Mouse (Mus musculus): ENCODE measurements at regions not wholly inside any gene's neighbourhood (a gene's known extent, or its start where the extent isn't known, plus 50 kb on each side); places are given as distances from the start of the nearest gene placed in this dataset.

- H3K79me2 ChIP-seq (ENCODE audit: inconsistent target) = no peaks in the 10 kb centered on the region
- H3K27ac ChIP-seq = no peak overlapping the region
- 79% methylated on average over 3 of the region's 3 CpGs for WGBS (ENCODE audit: missing documents)
- H3K36me3 ChIP-seq (ENCODE audit: inconsistent target) = no peaks in the 10 kb centered on the region
- H3K4me3 ChIP-seq (ENCODE audit: inconsistent target) = no peak overlapping the region
Measured at GRCm38 (mm10) chr9:61803555-61803954, 110.8 kb downstream of the Rplp1 start.

GRCm38 (mm10) chr9:61802694-61803093 is 111.6 kb downstream of the Rplp1 start:
- no peak overlapping the region for H3K27ac ChIP-seq
- H3K79me2 ChIP-seq (ENCODE audit: inconsistent target) = no peaks in the 10 kb centered on the region
- H3K36me3 ChIP-seq (ENCODE audit: inconsistent target) = no peaks in the 10 kb centered on the region
- no peak overlapping the region for H3K4me3 ChIP-seq (ENCODE audit: inconsistent target)
- 93% methylated on average over 5 of the region's 5 CpGs for WGBS (ENCODE audit: missing documents)

- Histone ChIP-seq H3K79me2 (ENCODE audit: inconsistent target) (no peaks in the 10 kb centered on the region), H3K4me3 (ENCODE audit: inconsistent target) (no peak overlapping the region), H3K36me3 (ENCODE audit: inconsistent target) (no peaks in the 10 kb centered on the region), H3K27ac (no peak overlapping the region)
- WGBS (ENCODE audit: missing documents) = 88% methylated on average over 1 of the region's 1 CpGs
Measured at GRCm38 (mm10) chr9:61799535-61799934, 114.8 kb downstream of the Rplp1 start.

- WGBS (ENCODE audit: missing documents) = 99% methylated on average over 5 of the region's 5 CpGs
- H3K79me2 ChIP-seq (ENCODE audit: inconsistent target) = no peaks in the 10 kb centered on the region
- no peak overlapping the region for H3K27ac ChIP-seq
- H3K4me3 ChIP-seq (ENCODE audit: inconsistent target) = no peak overlapping the region
- H3K36me3 ChIP-seq (ENCODE audit: inconsistent target) = no peaks in the 10 kb centered on the region
Measured at GRCm38 (mm10) chr9:61795910-61796309, 118.4 kb downstream of the Rplp1 start.

- no peaks in the 10 kb centered on the region for H3K36me3 ChIP-seq (ENCODE audit: inconsistent target)
- H3K79me2 ChIP-seq (ENCODE audit: inconsistent target) = no peaks in the 10 kb centered on the region
- H3K27ac ChIP-seq = no peak overlapping the region
- H3K4me3 ChIP-seq (ENCODE audit: inconsistent target) = no peak overlapping the region
- WGBS (ENCODE audit: missing documents) = 95% methylated on average over 10 of the region's 11 CpGs
Measured at GRCm38 (mm10) chr9:61791435-61792064, 122.8 kb downstream of the Rplp1 start.

- Histone ChIP-seq H3K36me3 (ENCODE audit: inconsistent target) (no peaks in the 10 kb centered on the region), H3K4me3 (ENCODE audit: inconsistent target) (no peak overlapping the region), H3K27ac (no peak overlapping the region), H3K79me2 (ENCODE audit: inconsistent target) (no peaks in the 10 kb centered on the region)
- WGBS (ENCODE audit: missing documents) = 45% methylated on average over 2 of the region's 2 CpGs
Measured at GRCm38 (mm10) chr9:61790849-61791248, 123.5 kb downstream of the Rplp1 start.

GRCm38 (mm10) chr9:61789066-61789897 is 125.1 kb downstream of the Rplp1 start:
- no peaks in the 10 kb centered on the region for H3K79me2 ChIP-seq (ENCODE audit: inconsistent target)
- H3K4me3 ChIP-seq (ENCODE audit: inconsistent target) = no peak overlapping the region
- WGBS (ENCODE audit: missing documents) = 80% methylated on average over 8 of the region's 8 CpGs
- no peaks in the 10 kb centered on the region for H3K36me3 ChIP-seq (ENCODE audit: inconsistent target)
- no peak overlapping the region for H3K27ac ChIP-seq

GRCm38 (mm10) chr9:61781469-61781868 is 132.9 kb downstream of the Rplp1 start:
- no peaks in the 10 kb centered on the region for H3K79me2 ChIP-seq (ENCODE audit: inconsistent target)
- H3K27ac ChIP-seq = no peak overlapping the region
- H3K36me3 ChIP-seq (ENCODE audit: inconsistent target) = no peaks in the 10 kb centered on the region
- no peak overlapping the region for H3K4me3 ChIP-seq (ENCODE audit: inconsistent target)
- 17% methylated on average over 8 of the region's 8 CpGs for WGBS (ENCODE audit: missing documents)

- WGBS (ENCODE audit: missing documents) = 96% methylated on average over 9 of the region's 9 CpGs
- H3K79me2 ChIP-seq (ENCODE audit: inconsistent target) = no peaks in the 10 kb centered on the region
Measured at GRCm38 (mm10) chr9:61780186-61780939, 134.0 kb downstream of the Rplp1 start.

GRCm38 (mm10) chr9:61779165-61779564 is 135.2 kb downstream of the Rplp1 start:
- H3K36me3 ChIP-seq (ENCODE audit: inconsistent target) = no peaks in the 10 kb centered on the region

More at GRCm38 (mm10) chr9:61780186-61780939, 134.0 kb downstream of the Rplp1 start:
- no peak overlapping the region for H3K4me3 ChIP-seq (ENCODE audit: inconsistent target)
- H3K36me3 ChIP-seq (ENCODE audit: inconsistent target) = no peaks in the 10 kb centered on the region
- no peak overlapping the region for H3K27ac ChIP-seq

GRCm38 (mm10) chr9:61776446-61776845 is 137.9 kb downstream of the Rplp1 start:
- Histone ChIP-seq H3K36me3 (ENCODE audit: inconsistent target) (no peaks in the 10 kb centered on the region), H3K4me3 (ENCODE audit: inconsistent target) (no peak overlapping the region), H3K79me2 (ENCODE audit: inconsistent target) (no peaks in the 10 kb centered on the region), H3K27ac (no peak overlapping the region)
- WGBS (ENCODE audit: missing documents) = 96% methylated on average over 2 of the region's 2 CpGs

More at GRCm38 (mm10) chr9:61779165-61779564, 135.2 kb downstream of the Rplp1 start:
- H3K27ac ChIP-seq = no peak overlapping the region
- no peaks in the 10 kb centered on the region for H3K79me2 ChIP-seq (ENCODE audit: inconsistent target)
- no peak overlapping the region for H3K4me3 ChIP-seq (ENCODE audit: inconsistent target)

- Histone ChIP-seq H3K27ac (no peak overlapping the region), H3K4me3 (ENCODE audit: inconsistent target) (no peak overlapping the region), H3K79me2 (ENCODE audit: inconsistent target) (no peaks in the 10 kb centered on the region), H3K36me3 (ENCODE audit: inconsistent target) (no peaks in the 10 kb centered on the region)
- 90% methylated on average over 17 of the region's 17 CpGs for WGBS (ENCODE audit: missing documents)
Measured at GRCm38 (mm10) chr9:61770207-61770955, 144.0 kb downstream of the Rplp1 start.

- Histone ChIP-seq H3K79me2 (ENCODE audit: inconsistent target) (no peaks in the 10 kb centered on the region), H3K27ac (no peak overlapping the region), H3K36me3 (ENCODE audit: inconsistent target) (no peaks in the 10 kb centered on the region), H3K4me3 (ENCODE audit: inconsistent target) (no peak overlapping the region)
- 98% methylated on average over 6 of the region's 6 CpGs for WGBS (ENCODE audit: missing documents)
Measured at GRCm38 (mm10) chr9:61766187-61766586, 148.2 kb downstream of the Rplp1 start.

- Histone ChIP-seq H3K4me3 (ENCODE audit: inconsistent target) (no peak overlapping the region), H3K79me2 (ENCODE audit: inconsistent target) (no peaks in the 10 kb centered on the region), H3K27ac (no peak overlapping the region), H3K36me3 (ENCODE audit: inconsistent target) (no peaks in the 10 kb centered on the region)
- WGBS (ENCODE audit: missing documents) = 85% methylated on average over 5 of the region's 5 CpGs
Measured at GRCm38 (mm10) chr9:61765366-61765765, 149.0 kb downstream of the Rplp1 start.

All from macrophage (primary cell).